Mouse (Mus musculus) brain, embryonic 14.5 days (tissue): ENCODE data around the gene Cnih1.

ENCODE experiments used
- CTCF ChIP-seq: fragments of 200-500 bp; IDR thresholded peaks from 2 replicates; pipeline ENCODE4 v1.5.1; 2012; ENCODE audit warnings: inconsistent platforms, mild to moderate bottlenecking, moderate library complexity, borderline replicate concordance; ENCODE audit not compliant: insufficient read depth, insufficient read length; ENCODE audit errors: extremely low read depth
- POLR2A ChIP-seq: fragments of 200-500 bp; IDR thresholded peaks from 2 replicates; pipeline ENCODE4 v1.6.1; 2012; ENCODE audit warnings: mild to moderate bottlenecking, inconsistent platforms, borderline replicate concordance; ENCODE audit not compliant: poor library complexity, insufficient read depth, insufficient read length, severe bottlenecking; ENCODE audit errors: extremely low read depth

DNA sequence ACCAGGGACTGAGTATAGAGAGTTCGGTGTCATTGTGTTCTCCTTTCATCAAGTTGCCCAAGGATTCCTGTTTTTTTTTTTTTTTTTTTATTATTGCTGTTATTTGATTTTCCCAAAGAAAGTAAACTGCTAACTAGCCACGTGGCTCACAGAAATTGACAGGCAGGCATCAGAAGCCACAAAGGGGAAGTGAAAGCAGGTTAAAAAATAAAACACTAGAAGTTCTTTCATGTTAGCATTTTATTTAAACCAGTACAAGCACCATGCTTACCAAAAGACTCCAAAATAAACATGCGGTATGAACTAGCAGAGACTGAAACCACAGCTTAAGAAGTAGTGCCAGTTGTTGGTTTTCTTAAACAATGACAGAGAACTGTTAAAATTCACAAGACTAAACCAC lies 19.7 kb upstream of the Cnih1 start:
- no peak for TF ChIP-seq CTCF
- no peak for TF ChIP-seq POLR2A
